Mouse (Mus musculus) forebrain, embryonic 14.5 days (tissue): ENCODE data around the gene Mtx3. TPM values are rescaled to one million over a fixed set of nuclear protein-coding genes. Genes with fewer than 3 reads are reported as not detected.
A peak's percentile ranks its signal among the peaks of the same experiment; 100 is the strongest.

Experiments used
- ATAC-seq: fragments of 200-750 bp; cut with Nextera tagmentation; 2 replicates; pipeline ENCODE4 v1.8.0; 2017; ENCODE audit warnings: mild to moderate bottlenecking, moderate library complexity
- DNase-seq: peaks from one replicate; pipeline ENCODE4 v3.0.0-alpha.2; 2015; ENCODE audit warnings: low spot score
- H3K27ac ChIP-seq: fragments of 300-500 bp; sonication (generic); 2 replicates; pipeline ENCODE4 v1.5.1; 2014; ENCODE audit warnings: low read depth, mild to moderate bottlenecking, control low read depth, low read length, moderate library complexity
- H3K27me3 ChIP-seq: fragments of 300-500 bp; sonication (generic); replicated peaks from 2 replicates; pipeline ENCODE4 v1.6.1; 2014; ENCODE audit warnings: low read length, control low read depth, mixed read lengths; ENCODE audit not compliant: control insufficient read depth, insufficient read depth
- H3K36me3 ChIP-seq: fragments of 300-500 bp; sonication (generic); 2 replicates; pipeline ENCODE4 v1.6.1; 2014; ENCODE audit warnings: low read length, control low read depth; ENCODE audit not compliant: control insufficient read depth, insufficient read depth
- H3K4me1 ChIP-seq: fragments of 300-500 bp; sonication (generic); 2 replicates; pipeline ENCODE4 v1.6.1; 2014; ENCODE audit warnings: antibody characterized with exemption, low read length, control low read depth; ENCODE audit not compliant: control insufficient read depth, insufficient read depth
- H3K4me2 ChIP-seq: fragments of 300-500 bp; sonication (generic); 2 replicates; pipeline ENCODE4 v1.6.1; 2014; ENCODE audit warnings: mild to moderate bottlenecking, control low read depth, low read length
- H3K4me3 ChIP-seq: fragments of 300-500 bp; sonication (generic); 2 replicates; pipeline ENCODE4 v1.5.1; 2014; ENCODE audit warnings: low read depth, low read length, control low read depth
- H3K9ac ChIP-seq: fragments of 300-500 bp; sonication (generic); 2 replicates; pipeline ENCODE4 v1.6.1; 2014; ENCODE audit warnings: mild to moderate bottlenecking, low read length, control low read depth, moderate library complexity
- H3K9me3 ChIP-seq: fragments of 300-500 bp; sonication (generic); replicated peaks from 2 replicates; pipeline ENCODE4 v1.6.1; 2016; ENCODE audit warnings: low read length, control low read depth, mixed read lengths; ENCODE audit not compliant: control insufficient read depth
- WGBS: fragments of 180-500 bp; shearing (Covaris S2); extraction: QIAGEN DNeasy Blood & Tissue Kit; methylation state at CpG from one replicate; pipeline ENCODE4 v1.1.7; 2014; 5-methylcytosine and 5-hydroxymethylcytosine counted together
- polyA plus RNA-seq: library from polyadenylated mRNA; unstranded; fragments of >200 nt; fragmentation: Nextera tagmentation; extraction: Ambion mirVana; gene quantifications from 2 replicates; pipeline ENCODE4 v1.2.1, GENCODE M21; 2014

The Mtx3 gene
- polyA plus RNA-seq, 1 experiment from 2014 or later = 3.8 TPM

DNA sequence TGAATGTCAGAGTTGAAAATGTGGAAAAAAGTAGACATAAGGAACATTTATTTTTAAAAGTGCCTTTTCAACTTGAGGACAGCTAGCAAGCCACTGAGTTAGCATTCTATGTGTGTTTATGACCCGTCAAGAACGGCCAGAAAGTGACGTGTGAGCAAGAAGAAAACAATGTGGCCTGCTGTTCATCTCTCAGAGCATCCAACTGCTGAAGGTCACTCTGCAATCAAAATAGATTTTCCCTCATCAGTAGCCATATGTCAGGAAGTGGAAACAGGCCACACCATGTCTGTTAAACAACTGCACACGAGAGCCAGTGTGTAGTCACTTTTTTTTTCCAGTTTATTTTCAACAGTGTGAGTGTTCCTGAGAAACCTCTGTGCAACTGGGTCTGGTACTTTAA lies 35.0 kb downstream of the Mtx3 start:
- no peaks in the 10 kb centered on the region for H3K9me3 ChIP-seq
- no peak overlapping the region for H3K4me3 ChIP-seq
- H3K4me2 ChIP-seq = no peak overlapping the region
- no peak overlapping the region for H3K27ac ChIP-seq
- no peak for ATAC-seq
- no peak for DNase-seq
- no peaks in the 10 kb centered on the region for H3K27me3 ChIP-seq
- H3K9ac ChIP-seq = no peak overlapping the region
- no peaks in the 10 kb centered on the region for H3K36me3 ChIP-seq
- WGBS = 67% methylated on average over 4 of the region's 4 CpGs
- H3K4me1 ChIP-seq = no peaks in the 10 kb centered on the region

DNA sequence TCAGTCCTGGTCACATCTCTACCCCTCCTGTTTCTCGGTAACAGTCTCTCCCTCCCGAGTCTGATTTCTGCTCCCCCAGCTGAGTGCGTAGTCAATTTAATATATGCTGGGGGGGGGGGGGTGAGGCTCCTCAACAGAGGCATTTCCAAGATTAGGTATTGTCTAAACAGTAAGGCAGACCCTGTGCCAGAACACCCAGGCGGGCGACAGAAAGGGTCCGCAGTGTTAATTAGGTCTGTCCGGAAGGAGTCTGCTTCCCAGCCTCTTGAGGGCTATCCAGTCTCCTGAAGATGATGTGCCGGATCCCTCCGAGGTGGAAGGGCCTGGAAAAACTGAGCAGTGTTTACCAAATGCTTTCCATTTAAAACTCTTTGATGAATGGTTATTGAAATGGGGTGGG lies 35.4 kb downstream of the Mtx3 start:
- no peaks in the 10 kb centered on the region for H3K27me3 ChIP-seq
- no peak overlapping the region for H3K4me3 ChIP-seq
- DNase-seq (peak; percentile 17), ATAC-seq (peak; percentile 57)
- no peak overlapping the region for H3K27ac ChIP-seq
- no peaks in the 10 kb centered on the region for H3K36me3 ChIP-seq
- no peaks in the 10 kb centered on the region for H3K4me1 ChIP-seq
- H3K4me2 ChIP-seq = no peak overlapping the region
- H3K9me3 ChIP-seq = no peaks in the 10 kb centered on the region
- WGBS = 14% methylated on average over 9 of the region's 9 CpGs
- no peak overlapping the region for H3K9ac ChIP-seq

DNA sequence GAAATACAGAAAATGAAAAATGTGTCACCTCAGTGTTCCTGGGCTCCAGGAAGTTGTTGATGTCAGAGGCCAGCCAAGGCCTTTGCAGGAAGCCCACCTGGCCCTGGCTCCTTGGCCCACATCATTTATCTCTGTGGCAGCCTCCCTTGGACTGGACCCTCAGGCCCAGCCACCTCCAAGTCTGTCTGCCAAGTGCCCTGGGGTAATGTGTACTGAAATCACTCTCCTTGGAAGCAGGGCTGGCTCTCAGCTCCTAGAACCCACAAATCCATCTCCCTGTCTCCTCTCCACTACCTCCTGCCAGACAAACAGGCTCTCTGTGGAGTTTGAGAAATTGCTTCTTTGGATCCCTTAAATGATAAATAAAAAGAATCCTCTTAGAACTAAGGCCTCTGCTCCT lies 36.0 kb downstream of the Mtx3 start:
- no peak overlapping the region for H3K9ac ChIP-seq
- H3K4me2 ChIP-seq = no peak overlapping the region
- H3K27ac ChIP-seq = no peak overlapping the region
- ATAC-seq (no peak), DNase-seq (no peak)
- H3K36me3 ChIP-seq = no peaks in the 10 kb centered on the region
- H3K27me3 ChIP-seq = no peaks in the 10 kb centered on the region
- H3K9me3 ChIP-seq = no peaks in the 10 kb centered on the region
- H3K4me3 ChIP-seq = no peak overlapping the region
- H3K4me1 ChIP-seq = no peaks in the 10 kb centered on the region

DNA sequence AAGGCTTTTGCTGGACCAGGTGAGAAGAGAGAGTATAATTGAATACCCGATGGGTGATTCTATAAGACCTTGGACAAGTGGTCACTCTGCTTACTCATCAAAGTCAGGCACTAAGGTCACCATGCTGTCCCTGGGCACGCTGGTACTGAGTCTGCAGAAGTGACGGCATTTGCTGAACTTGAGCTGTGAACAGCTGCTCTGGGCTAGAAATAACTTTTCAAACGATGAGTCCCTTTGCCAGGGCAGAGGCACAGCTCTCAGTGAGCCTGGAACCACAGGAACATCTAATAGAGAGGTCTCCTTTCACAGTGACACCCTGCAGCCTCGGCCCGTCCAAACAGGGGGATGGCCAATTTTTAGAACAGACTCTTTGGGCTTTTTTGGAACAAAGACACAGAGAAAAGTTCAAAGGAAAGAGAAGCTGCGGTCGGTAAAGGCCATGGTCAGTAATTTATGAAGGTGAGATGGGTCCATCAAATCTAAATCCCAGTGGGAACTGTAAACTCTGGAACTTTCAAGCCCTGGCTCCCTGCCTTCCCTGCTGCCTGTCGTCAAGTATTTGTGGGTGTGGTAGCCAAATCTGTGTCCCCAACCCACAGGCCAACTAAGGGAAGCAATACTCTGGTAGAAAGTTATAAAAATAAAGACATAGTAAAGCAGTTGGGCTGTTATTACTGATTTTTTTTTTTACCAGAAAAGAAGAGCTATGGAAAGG lies 37.9 kb downstream of the Mtx3 start:
- ATAC-seq (no peak), DNase-seq (no peak)
- H3K4me3 ChIP-seq = no peak overlapping the region
- H3K9ac ChIP-seq = no peak overlapping the region
- no peaks in the 10 kb centered on the region for H3K36me3 ChIP-seq
- H3K9me3 ChIP-seq = no peaks in the 10 kb centered on the region
- no peak overlapping the region for H3K27ac ChIP-seq
- no peaks in the 10 kb centered on the region for H3K4me1 ChIP-seq
- H3K4me2 ChIP-seq = no peak overlapping the region
- 90% methylated on average over 9 of the region's 9 CpGs for WGBS
- H3K27me3 ChIP-seq = no peaks in the 10 kb centered on the region

DNA sequence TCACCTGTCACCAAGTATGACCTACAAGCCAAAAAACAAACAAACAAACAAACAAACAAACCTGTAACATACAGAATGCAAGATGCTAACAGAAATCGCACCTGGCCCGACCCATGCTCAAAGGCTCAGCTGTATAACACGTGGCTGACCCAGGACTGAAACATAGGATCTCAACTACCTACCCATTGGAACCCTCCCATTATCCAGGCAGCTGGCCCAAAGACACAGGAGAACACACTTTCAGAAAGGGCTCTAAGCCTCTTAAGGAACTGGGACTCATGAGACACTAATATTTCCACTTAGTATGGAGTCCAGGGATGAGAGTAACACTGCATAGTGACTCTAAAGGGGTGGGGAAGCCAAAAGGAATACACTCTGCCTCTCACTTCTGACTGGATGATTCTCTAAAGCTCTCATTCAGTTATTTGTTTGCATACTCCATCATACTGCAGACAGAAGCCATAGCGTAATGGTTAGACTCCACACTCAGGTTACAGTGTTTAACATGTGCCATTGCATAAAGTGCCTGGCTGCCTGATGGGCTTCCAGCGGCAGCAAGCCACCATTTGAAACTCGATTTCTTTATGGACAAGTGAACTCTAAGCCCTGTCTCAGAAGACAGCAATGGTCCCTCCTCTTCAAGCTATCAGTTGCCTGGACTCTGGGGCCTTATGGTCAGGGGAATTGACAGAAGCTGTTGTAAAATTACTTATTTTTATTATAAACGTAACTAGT lies 38.6 kb downstream of the Mtx3 start:
- no peak for DNase-seq

DNA sequence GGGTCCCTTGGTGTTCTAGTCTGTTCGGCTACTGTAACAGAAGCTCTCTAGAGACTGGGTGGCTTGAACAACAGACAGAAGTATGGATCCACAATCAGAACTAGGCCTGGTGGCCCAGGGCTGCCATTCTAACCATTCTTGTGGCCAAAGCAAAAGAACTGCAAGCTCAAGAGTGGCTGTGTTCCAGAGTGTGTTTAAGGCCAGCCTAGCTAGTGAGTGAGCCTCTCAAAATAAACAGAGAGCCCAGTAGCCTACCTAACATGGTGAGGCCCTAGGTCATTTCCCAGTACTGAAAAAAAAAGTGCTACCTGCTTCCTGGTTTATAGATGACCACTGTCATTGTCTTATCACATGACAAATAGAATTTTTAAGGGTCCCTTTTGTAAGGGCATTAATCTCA lies 39.6 kb downstream of the Mtx3 start:
- ATAC-seq = no peak
- Histone ChIP-seq H3K27ac (no peak overlapping the region), H3K4me2 (no peak overlapping the region), H3K9me3 (no peaks in the 10 kb centered on the region), H3K36me3 (no peaks in the 10 kb centered on the region), H3K4me1 (no peaks in the 10 kb centered on the region), H3K27me3 (no peaks in the 10 kb centered on the region), H3K4me3 (no peak overlapping the region), H3K9ac (no peak overlapping the region)
- WGBS = 90% methylated on average over 1 of the region's 1 CpGs
- DNase-seq = no peak

More for the DNA sequence above, 38.6 kb downstream of the Mtx3 start:
- Histone ChIP-seq H3K9ac (no peak overlapping the region), H3K27ac (no peak overlapping the region), H3K4me2 (no peak overlapping the region), H3K9me3 (no peaks in the 10 kb centered on the region), H3K4me1 (no peaks in the 10 kb centered on the region), H3K36me3 (no peaks in the 10 kb centered on the region), H3K4me3 (no peak overlapping the region), H3K27me3 (no peaks in the 10 kb centered on the region)
- 88% methylated on average over 7 of the region's 7 CpGs for WGBS
- no peak for ATAC-seq

DNA sequence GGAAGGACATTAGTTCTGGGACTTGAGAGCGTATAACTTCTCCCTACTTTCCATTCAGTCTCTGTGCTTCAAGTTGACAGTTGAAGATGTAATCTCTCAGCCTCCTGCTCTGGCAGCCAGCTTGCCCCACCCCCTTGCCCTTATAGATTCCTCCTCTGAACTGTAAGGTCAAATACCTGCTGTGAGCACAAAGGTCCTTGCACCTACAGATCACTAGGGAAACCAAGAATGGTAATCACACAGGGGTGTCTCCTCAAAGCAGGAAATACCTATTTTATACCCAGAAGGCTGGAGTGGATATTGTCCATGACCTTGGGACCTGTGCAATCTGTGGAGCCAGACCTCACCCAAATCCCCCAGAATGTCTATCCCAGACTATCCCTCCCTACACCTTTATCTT lies 40.4 kb downstream of the Mtx3 start:
- no peaks in the 10 kb centered on the region for H3K4me1 ChIP-seq
- no peak overlapping the region for H3K9ac ChIP-seq
- no peaks in the 10 kb centered on the region for H3K27me3 ChIP-seq

DNA sequence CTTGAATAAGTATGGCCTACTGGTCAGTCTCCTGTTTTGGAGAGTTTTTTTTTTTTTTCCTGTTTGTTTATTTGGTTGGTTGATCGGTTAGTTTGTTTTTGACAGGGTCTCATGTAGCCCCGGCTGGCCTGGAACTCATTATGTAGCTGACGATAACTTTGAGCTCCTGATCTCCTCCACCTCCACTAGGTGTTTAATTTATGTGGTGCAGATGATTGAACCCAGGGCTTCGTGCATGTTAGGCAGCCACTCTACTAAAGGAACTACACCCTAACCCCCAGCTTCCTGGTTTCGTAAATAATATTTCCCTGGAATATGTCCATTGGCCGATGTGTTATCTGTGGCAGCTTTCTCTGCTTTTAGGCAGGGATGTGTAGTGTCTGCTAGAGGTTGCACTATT lies 54.5 kb downstream of the Mtx3 start:
- WGBS = 91% methylated on average over 6 of the region's 6 CpGs
- Histone ChIP-seq H3K4me1 (no peaks in the 10 kb centered on the region), H3K4me2 (no peak overlapping the region)

More for the DNA sequence above, 40.4 kb downstream of the Mtx3 start:
- Histone ChIP-seq H3K4me3 (no peak overlapping the region), H3K27ac (no peak overlapping the region), H3K9me3 (no peaks in the 10 kb centered on the region), H3K4me2 (no peak overlapping the region), H3K36me3 (no peaks in the 10 kb centered on the region)
- no peak for ATAC-seq
- no peak for DNase-seq
- 79% methylated on average over 1 of the region's 1 CpGs for WGBS

DNA sequence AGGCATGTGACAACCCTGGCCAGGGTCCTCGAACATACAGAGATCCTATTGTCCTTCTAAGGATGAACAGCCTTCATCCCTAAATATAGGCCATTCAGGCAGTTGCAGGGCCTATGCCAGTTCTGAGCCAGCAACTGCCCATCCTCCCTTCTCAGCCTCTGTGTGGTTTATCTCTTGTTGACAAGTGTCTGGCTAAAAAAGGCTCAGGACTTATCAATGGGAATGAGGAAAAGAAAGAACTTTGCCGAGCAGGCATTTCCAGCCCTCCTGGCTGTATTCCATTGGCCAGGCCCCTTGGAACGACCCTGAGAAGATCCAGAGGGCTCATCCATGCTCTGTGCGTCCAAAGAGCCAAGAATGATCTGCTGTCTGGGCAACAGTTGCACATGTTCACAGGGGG lies 58.7 kb downstream of the Mtx3 start:
- no peak for DNase-seq
- H3K4me2 ChIP-seq = no peak overlapping the region

More for the DNA sequence above, 54.5 kb downstream of the Mtx3 start:
- no peak overlapping the region for H3K9ac ChIP-seq
- no peak overlapping the region for H3K27ac ChIP-seq
- H3K27me3 ChIP-seq = no peaks in the 10 kb centered on the region
- no peaks in the 10 kb centered on the region for H3K9me3 ChIP-seq
- no peaks in the 10 kb centered on the region for H3K36me3 ChIP-seq
- no peak overlapping the region for H3K4me3 ChIP-seq
- no peak for DNase-seq
- ATAC-seq = no peak

More for the DNA sequence above, 58.7 kb downstream of the Mtx3 start:
- no peaks in the 10 kb centered on the region for H3K4me1 ChIP-seq
- no peak overlapping the region for H3K4me3 ChIP-seq
- no peaks in the 10 kb centered on the region for H3K9me3 ChIP-seq
- ATAC-seq = no peak
- H3K27me3 ChIP-seq = no peaks in the 10 kb centered on the region
- no peaks in the 10 kb centered on the region for H3K36me3 ChIP-seq
- H3K27ac ChIP-seq = no peak overlapping the region
- no peak overlapping the region for H3K9ac ChIP-seq
- WGBS = 69% methylated on average over 4 of the region's 4 CpGs
